Mouse (Mus musculus): ENCODE measurements around the gene Ugt1a9. TPM values are rescaled to one million over a fixed set of nuclear protein-coding genes. Genes with fewer than 3 reads are reported as not detected.
"Not testable (repeated sequence)": the region's sequence is repeated elsewhere in the genome, so short reads cannot be mapped to it uniquely, and the experiment has no call there.

Ugt1a9 gene
- polyA plus RNA-seq, 1 experiment from 2014 or later, result not detected

DNA sequence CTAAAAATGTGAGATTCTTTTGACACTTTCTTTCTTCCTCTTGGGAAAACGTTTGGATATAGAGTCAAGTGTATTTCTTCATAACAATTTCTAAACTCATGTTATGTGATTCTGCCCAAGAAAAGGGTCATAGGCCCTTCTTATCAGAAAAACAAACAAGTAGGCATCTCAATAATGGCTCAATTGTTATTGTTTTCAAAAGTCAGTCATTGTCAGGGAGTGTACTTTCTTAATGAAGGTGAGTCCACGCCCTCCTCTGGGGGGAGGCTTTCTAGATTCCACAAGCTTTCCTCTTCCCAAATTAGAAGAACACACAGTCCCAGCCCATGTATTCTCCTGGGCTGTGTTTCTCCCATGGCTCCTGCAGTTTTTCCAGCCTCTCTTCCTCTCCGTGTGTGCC, 16.9 kb downstream of the Ugt1a9 start, which contains the start of gene Ugt1a8:
Gene Ugt1a8, plus strand, starts transcription at position 301 of the 400 bp plus-strand sequence.
- H3K4me3 ChIP-seq, result no peak within 1 kb of the TSS
- H3K9ac ChIP-seq, result no peak within 1 kb of the TSS
- no peaks in the 10 kb centered on the region for H3K9me3 ChIP-seq
- no peak within 1 kb of the TSS for H3K27ac ChIP-seq
- ATAC-seq (ENCODE audit: insufficient number of reproducible peaks, low FRiP score, low TSS enrichment, low read depth), result no peak
- no peaks in the 10 kb centered on the region for H3K4me1 ChIP-seq
- WGBS, result 75% methylated on average over 3 of the region's 3 CpGs
- no peak within 1 kb of the TSS for H3K4me2 ChIP-seq
- H3K36me3 ChIP-seq, result no peaks in the 10 kb centered on the region
- no peaks in the 10 kb centered on the region for H3K27me3 ChIP-seq

DNA sequence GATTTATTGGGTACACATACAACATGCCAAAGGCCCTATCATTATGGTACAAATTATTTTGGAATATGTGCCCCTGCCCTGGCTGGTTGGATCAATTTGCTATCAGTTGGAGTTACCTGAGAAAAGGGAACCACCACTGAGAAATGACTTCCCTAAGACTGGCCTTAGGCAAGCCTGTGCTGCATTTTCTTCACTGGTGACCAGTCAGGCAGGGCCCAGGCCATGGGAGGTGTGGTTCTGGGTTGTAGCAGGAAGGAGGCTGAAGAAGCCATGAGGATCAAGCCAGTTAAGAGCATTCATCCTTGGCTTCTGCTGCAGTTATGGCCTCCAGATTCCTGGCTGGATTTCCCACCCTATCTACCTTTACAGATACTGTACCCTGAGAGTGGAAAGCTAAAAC, 21.7 kb downstream of the Ugt1a9 start:
- Histone ChIP-seq H3K4me3 (no peak overlapping the region), H3K4me2 (no peak overlapping the region), H3K9me3 (no peaks in the 10 kb centered on the region), H3K27ac (no peak overlapping the region), H3K9ac (no peak overlapping the region), H3K36me3 (no peaks in the 10 kb centered on the region), H3K27me3 (no peaks in the 10 kb centered on the region), H3K4me1 (peaks cover 15% of the 10 kb centered on the region; the same call in 1 of the 2 replicates)
- ATAC-seq (ENCODE audit: insufficient number of reproducible peaks, low FRiP score, low TSS enrichment, low read depth), result no peak

DNA sequence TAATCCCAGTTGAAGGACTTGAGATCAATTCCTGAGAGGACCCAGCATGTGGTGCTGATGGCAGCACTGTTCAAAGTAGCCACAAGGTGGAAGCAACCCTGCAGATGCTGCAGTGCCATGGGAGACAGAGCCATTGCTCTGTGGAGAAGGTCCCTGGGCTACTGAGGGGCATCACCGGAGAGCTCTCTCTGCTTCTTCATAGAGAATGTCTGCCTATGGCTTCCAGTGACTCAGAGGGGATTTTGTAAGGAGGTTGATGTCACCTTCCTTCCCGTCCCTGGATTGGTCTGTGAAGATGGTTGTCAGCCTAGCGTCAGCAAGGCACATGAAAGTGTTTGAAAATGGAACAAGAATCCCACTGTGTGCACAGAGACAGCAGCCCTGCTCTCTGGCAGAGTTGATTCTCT, 23.7 kb downstream of the Ugt1a9 start:
- not testable (repeated sequence) for ATAC-seq (ENCODE audit: insufficient number of reproducible peaks, low FRiP score, low TSS enrichment, low read depth); H3K27me3 ChIP-seq; H3K36me3 ChIP-seq; H3K9ac ChIP-seq; H3K4me2 ChIP-seq; H3K4me3 ChIP-seq; H3K9me3 ChIP-seq
- H3K4me1 ChIP-seq, result peaks cover 15% of the 10 kb centered on the region; the same call in 1 of the 2 replicates
- WGBS, result 76% methylated on average over 3 of the region's 3 CpGs
- H3K27ac ChIP-seq, result peak overlapping the region; percentile 86

DNA sequence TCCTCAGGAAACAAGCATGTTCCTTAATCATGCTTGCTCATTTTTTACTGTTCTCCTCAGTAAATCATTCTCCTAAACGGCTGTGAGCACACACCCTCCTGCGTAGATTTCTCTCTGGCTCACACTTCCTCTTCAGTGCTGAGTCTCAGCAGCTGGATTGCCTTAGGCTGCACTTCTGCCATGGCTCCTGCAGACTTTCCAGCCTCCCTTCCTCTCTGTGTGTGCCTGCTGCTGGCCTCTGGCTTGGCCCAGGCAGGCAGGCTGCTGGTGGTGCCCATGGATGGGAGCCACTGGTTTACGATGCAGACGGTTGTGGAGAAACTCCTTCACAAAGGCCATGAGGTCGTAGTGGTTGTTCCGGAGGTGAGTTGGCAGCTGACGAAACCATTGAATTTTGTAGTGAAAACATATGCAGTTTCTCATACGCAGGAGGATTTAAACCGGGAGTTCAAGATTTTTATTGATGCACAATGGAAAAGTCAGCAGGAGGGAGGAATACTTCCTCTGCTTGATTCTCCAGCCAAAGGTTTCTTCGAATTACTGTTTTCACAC, 24.4 kb downstream of the Ugt1a9 start, which contains the start of gene Ugt1a7c:
Gene Ugt1a7c, plus strand, starts transcription at position 122 of the 552 bp plus-strand sequence.
- H3K27ac ChIP-seq, result peak within 1 kb of the TSS; percentile 86
- peak within 1 kb of the TSS; percentile 43 for H3K4me2 ChIP-seq
- WGBS, result 9% methylated on average over 10 of the region's 10 CpGs
- peaks cover 15% of the 10 kb centered on the region; the same call in 1 of the 2 replicates for H3K4me1 ChIP-seq
- H3K36me3 ChIP-seq, result no peaks in the 10 kb centered on the region
- H3K9me3 ChIP-seq, result no peaks in the 10 kb centered on the region
- peak within 1 kb of the TSS; percentile 16; the same call in 1 of the 2 replicates for H3K4me3 ChIP-seq
- ATAC-seq (ENCODE audit: insufficient number of reproducible peaks, low FRiP score, low TSS enrichment, low read depth), result peak; percentile 79
- H3K27me3 ChIP-seq, result no peaks in the 10 kb centered on the region
- no peak within 1 kb of the TSS for H3K9ac ChIP-seq

DNA sequence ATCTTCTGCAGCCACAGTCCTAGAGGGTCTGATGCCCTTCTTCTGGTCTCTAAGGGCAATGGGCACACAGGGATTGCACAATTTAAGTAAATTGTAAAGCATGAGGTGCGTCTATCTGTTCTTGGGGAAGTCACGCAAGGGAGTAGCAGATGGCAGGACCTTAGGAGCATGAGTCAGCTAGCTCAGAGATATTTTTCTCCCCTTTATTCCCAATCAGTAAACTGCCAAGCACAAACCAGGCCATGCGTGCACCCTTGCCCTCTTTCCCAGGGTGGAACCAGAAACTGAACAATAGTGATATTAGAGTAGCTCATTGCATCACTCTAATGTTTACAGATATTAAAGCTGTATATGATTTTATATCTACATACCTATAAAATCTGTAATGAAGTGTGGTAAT, 27.9 kb downstream of the Ugt1a9 start:
- not testable (repeated sequence) for H3K9ac ChIP-seq; H3K27ac ChIP-seq; H3K4me3 ChIP-seq; H3K4me2 ChIP-seq; ATAC-seq (ENCODE audit: insufficient number of reproducible peaks, low FRiP score, low TSS enrichment, low read depth); H3K36me3 ChIP-seq; H3K9me3 ChIP-seq; H3K27me3 ChIP-seq
- 86% methylated on average over 3 of the region's 3 CpGs for WGBS
- H3K4me1 ChIP-seq, result peaks cover 15% of the 10 kb centered on the region; the same call in 1 of the 2 replicates

DNA sequence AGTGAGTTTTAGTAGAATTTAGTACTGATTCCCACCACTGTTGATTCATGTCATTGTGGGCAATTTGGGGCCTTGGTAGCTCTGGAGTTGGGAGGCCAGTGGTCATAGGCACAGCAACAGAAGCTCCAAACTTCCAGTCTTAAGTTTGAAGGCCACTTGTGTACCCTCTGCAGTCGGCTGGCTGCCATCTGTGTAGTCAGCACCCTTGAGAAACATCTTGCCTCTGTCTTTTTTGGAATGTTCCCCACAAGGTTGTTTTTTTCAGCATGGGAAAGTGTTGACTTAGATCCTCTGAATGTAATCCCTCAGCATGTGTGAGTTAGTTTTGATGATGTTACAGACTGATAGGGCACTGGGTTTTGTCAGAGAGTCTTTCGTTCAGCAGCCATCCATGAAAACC, 29.1 kb downstream of the Ugt1a9 start:
- H3K4me2 ChIP-seq; H3K9me3 ChIP-seq; H3K36me3 ChIP-seq; H3K9ac ChIP-seq; H3K27ac ChIP-seq; ATAC-seq (ENCODE audit: insufficient number of reproducible peaks, low FRiP score, low TSS enrichment, low read depth); H3K4me3 ChIP-seq; H3K27me3 ChIP-seq: not testable (repeated sequence)
- 79% methylated on average over 2 of the region's 2 CpGs for WGBS
- peaks cover 11% of the 10 kb centered on the region; the same call in 1 of the 2 replicates for H3K4me1 ChIP-seq

DNA sequence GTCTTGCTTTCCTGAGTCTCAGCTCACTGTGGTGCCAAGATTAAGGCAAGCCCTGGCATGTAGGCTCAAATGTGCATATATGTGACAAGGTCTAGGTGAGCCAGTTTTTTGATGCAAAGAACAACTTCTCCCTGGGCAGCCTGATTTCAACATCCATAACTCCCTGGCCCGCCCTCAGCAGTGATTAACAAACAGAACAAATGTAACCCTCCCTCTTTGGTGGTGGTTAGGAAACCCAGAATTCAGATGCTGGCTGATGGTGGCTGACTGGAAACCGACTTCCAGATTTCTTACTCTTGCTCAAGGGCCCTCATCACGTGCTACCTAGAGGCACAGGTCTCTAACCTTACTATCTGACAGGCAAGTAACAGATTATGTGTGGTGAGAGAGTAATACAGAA, 32.4 kb downstream of the Ugt1a9 start, which contains the start of gene Ugt1a6b:
Gene Ugt1a6b, plus strand, starts transcription at position 234 of the 400 bp plus-strand sequence.
- ATAC-seq (ENCODE audit: insufficient number of reproducible peaks, low FRiP score, low TSS enrichment, low read depth); H3K9me3 ChIP-seq; H3K27me3 ChIP-seq; H3K4me1 ChIP-seq; H3K4me2 ChIP-seq; H3K4me3 ChIP-seq; H3K9ac ChIP-seq; H3K27ac ChIP-seq; H3K36me3 ChIP-seq: not testable (repeated sequence)
- WGBS, result 57% methylated on average over 3 of the region's 3 CpGs

DNA sequence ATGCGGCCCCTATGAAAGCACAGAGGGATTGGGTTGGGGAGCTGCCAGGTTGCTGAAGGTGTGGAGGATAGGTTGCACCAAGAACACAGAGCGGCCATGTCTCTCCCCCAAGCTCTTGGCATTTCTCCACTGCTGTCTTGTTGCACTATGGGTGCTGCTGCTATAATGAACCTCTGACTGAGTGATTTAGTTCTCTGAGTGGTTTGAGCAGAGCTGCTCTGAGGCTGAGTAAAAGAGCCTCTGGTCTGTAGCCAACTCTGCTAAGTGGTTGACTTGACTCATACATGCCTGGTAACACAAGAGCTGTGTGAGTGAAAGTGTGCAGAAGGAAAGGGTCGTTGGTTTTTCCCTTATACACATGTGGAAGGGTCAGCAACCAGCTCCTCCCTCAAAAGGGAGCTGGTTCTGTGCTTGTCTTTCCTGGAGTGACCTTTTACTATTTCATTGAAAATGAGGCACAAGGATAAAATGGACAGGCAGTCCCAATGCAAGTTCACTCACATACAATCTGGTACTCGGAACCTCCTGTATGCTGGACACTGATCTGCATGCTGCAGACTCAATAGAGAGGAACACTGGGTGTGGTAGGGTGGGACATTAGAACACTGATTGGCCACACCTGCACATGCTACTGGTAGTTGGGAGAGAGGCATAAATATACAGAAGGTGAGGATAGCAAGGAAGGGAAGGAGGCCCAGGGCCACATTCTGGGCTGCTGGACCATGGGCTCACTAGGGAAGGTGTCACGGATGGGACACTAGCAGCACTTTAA, 33.3 kb downstream of the Ugt1a9 start:
- not testable (repeated sequence) for H3K9ac ChIP-seq; H3K27me3 ChIP-seq; H3K4me2 ChIP-seq; H3K4me1 ChIP-seq; H3K36me3 ChIP-seq; H3K4me3 ChIP-seq; H3K27ac ChIP-seq; ATAC-seq (ENCODE audit: insufficient number of reproducible peaks, low FRiP score, low TSS enrichment, low read depth); H3K9me3 ChIP-seq
- WGBS, result 69% methylated on average over 4 of the region's 5 CpGs

DNA sequence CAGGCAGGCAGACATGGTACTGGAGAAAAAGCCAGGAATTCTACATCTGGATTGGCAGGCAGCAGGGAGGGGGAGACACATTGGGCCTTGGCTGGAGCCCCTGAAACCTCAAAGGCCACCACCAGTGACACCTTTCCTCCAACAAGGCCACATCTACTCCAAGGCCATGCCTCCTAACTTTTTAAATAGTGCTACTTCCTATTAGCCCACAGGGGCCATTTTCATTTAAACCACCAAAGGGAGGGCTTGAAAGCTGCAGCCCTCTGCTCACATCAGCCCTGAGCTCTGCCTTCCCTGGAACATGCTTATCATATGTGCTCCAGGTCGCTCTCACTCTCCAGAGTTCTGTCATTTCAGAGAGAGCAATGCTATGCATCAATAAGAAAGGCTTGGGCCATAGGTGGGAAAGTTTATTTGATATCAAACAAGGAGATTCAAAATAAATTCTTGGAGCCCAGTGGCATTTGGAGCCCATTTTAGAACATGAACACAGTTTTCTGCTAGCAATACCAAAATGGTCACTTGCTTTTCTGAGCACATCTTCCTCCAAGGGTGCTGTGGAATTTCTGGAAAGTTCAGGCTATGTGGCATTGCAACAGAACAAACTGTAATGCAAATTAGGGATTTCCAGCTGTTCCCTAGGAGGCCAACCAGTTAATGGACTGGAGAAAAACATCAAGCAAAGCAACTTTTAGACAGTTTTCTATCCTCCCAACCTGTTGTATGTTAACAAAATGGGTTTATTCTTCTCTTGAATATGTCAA, 34.2 kb downstream of the Ugt1a9 start:
- Histone ChIP-seq H3K4me3 (no peak overlapping the region), H3K36me3 (no peaks in the 10 kb centered on the region), H3K9me3 (no peaks in the 10 kb centered on the region), H3K27ac (no peak overlapping the region), H3K9ac (no peak overlapping the region), H3K4me1 (no peaks in the 10 kb centered on the region), H3K4me2 (no peak overlapping the region), H3K27me3 (no peaks in the 10 kb centered on the region)
- 82% methylated on average over 1 of the region's 1 CpGs for WGBS
- no peak for ATAC-seq (ENCODE audit: insufficient number of reproducible peaks, low FRiP score, low TSS enrichment, low read depth)

DNA sequence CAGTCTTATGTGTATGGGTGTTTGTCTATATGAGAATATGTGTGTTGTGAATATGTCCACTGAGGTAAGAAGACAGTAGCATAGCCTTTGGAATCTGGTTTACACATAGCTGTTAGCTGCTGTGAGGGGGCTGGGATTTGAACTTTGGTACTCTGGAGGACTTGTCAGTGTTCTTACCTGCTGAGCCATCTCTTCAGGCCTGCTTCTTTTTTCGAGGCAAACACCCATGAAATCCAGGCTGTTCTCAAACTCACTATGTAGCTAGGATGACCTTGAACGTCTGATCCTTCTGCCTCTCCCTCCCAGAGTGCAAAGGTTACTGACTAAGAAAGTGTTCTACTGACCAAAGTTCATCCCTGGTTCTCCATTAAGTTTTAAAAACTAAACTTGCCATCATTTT, 35.1 kb downstream of the Ugt1a9 start:
- 59% methylated on average over 2 of the region's 2 CpGs for WGBS
- no peak overlapping the region for H3K9ac ChIP-seq
- H3K4me1 ChIP-seq, result no peaks in the 10 kb centered on the region
- H3K9me3 ChIP-seq, result no peaks in the 10 kb centered on the region
- no peak for ATAC-seq (ENCODE audit: insufficient number of reproducible peaks, low FRiP score, low TSS enrichment, low read depth)
- no peaks in the 10 kb centered on the region for H3K36me3 ChIP-seq
- no peak overlapping the region for H3K27ac ChIP-seq
- no peak overlapping the region for H3K4me3 ChIP-seq
- no peak overlapping the region for H3K4me2 ChIP-seq
- no peaks in the 10 kb centered on the region for H3K27me3 ChIP-seq

DNA sequence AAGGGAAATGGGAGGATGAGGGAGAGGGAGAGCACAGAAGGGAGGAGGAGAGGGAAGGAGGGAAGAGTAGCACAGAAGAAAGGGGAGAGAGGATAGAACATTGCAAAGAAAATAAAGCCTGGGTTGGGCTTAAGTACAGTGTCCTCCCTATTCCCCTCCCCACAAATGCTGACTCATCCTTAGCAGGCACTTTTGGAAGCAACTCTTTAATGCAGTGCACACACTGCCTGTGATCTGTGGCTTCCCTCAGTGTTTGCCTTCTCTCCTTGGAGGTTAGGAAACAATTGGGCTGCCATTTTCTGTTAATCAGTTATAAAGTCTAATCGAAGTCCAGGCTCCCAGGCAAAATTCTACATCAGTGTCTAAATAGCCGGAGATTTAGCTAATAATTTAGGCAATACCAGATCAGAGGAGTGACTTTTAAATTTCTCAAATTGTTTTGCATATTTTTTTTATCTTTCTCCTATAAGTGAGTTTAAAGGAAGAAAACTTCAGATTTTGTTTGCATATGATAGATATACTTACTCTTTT, 38.5 kb downstream of the Ugt1a9 start:
- WGBS, result 85% methylated on average over 2 of the region's 2 CpGs
- H3K4me3 ChIP-seq; H3K9ac ChIP-seq; H3K9me3 ChIP-seq; H3K4me1 ChIP-seq; H3K36me3 ChIP-seq; H3K27ac ChIP-seq; H3K27me3 ChIP-seq; H3K4me2 ChIP-seq; ATAC-seq (ENCODE audit: insufficient number of reproducible peaks, low FRiP score, low TSS enrichment, low read depth): not testable (repeated sequence)

DNA sequence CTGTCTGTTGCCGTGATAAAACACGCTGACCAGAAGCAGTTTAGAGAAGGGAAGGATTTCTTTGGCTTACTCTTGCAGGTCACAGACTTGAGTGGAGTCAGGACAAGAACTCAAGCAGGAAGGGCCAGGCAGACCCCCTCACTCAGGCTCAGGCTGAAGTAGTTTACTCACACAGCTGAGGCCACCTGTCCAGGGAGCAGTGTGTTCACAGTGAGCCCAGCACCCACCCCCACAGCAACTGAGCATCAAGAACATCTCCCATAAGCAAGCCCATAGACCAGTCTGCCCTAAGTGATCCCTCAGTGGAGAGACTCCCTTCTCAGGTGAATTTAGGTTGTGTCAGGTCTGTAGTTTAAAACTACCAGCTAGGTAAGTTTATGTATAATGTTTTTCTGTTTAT, 39.0 kb downstream of the Ugt1a9 start:
- H3K27me3 ChIP-seq; H3K36me3 ChIP-seq; H3K9me3 ChIP-seq; H3K4me2 ChIP-seq; H3K4me1 ChIP-seq; ATAC-seq (ENCODE audit: insufficient number of reproducible peaks, low FRiP score, low TSS enrichment, low read depth); H3K27ac ChIP-seq; H3K9ac ChIP-seq; H3K4me3 ChIP-seq: not testable (repeated sequence)
- 79% methylated on average over 2 of the region's 2 CpGs for WGBS
